Mouse (Mus musculus) testis, adult 2 months (tissue): ENCODE results near the gene Akap10. TPM values are rescaled to one million over a fixed set of nuclear protein-coding genes. Genes with fewer than 3 reads are reported as not detected.
"Not testable (repeated sequence)": the region's sequence is repeated elsewhere in the genome, so short reads cannot be mapped to it uniquely, and the experiment has no call there.

ENCODE experiments used
- H3K27ac ChIP-seq: fragments of 200-500 bp; 2 replicates; pipeline ENCODE4 v1.5.1; 2012; ENCODE audit warnings: low read depth, low read length; ENCODE audit not compliant: control insufficient read depth, insufficient read depth
- H3K27me3 ChIP-seq: fragments of 200-500 bp; 2 replicates; pipeline ENCODE4 v1.6.1; 2012; ENCODE audit warnings: mild to moderate bottlenecking, low read length, moderate library complexity; ENCODE audit not compliant: control insufficient read depth, insufficient read depth
- H3K36me3 ChIP-seq: fragments of 200-500 bp; 2 replicates; pipeline ENCODE4 v1.6.1; 2012; ENCODE audit warnings: mild to moderate bottlenecking, low read length; ENCODE audit not compliant: control insufficient read depth, insufficient read depth
- H3K4me1 ChIP-seq: fragments of 200-500 bp; 2 replicates; pipeline ENCODE4 v1.6.1; 2012; ENCODE audit warnings: low read length; ENCODE audit not compliant: control insufficient read depth, insufficient read depth
- H3K4me3 ChIP-seq: fragments of 200-500 bp; 2 replicates; pipeline ENCODE4 v1.5.1; 2012; ENCODE audit warnings: low read depth, mild to moderate bottlenecking, low read length, moderate library complexity, mixed read lengths; ENCODE audit not compliant: control insufficient read depth
- CTCF ChIP-seq: fragments of 200-500 bp; IDR thresholded peaks from 2 replicates; pipeline ENCODE4 v1.5.1; 2012; ENCODE audit warnings: low read depth, mild to moderate bottlenecking, inconsistent platforms, low read length, moderate library complexity; ENCODE audit not compliant: control insufficient read depth, insufficient read depth, insufficient replicate concordance
- POLR2A ChIP-seq: fragments of 200-500 bp; IDR thresholded peaks from 2 replicates; pipeline ENCODE4 v1.6.1; 2012; ENCODE audit warnings: low read depth, mild to moderate bottlenecking, inconsistent platforms, low read length, moderate library complexity; ENCODE audit not compliant: control insufficient read depth
- polyA plus RNA-seq: library from polyadenylated mRNA; depleted of rRNA; stranded (reverse); fragments of >200 nt; gene quantifications from 2 replicates; pipeline ENCODE4 v1.2.3, GENCODE M21; 2012; rRNA removed

The Akap10 gene
- polyA plus RNA-seq, 1 experiment = 21.5 TPM

GRCm38 (mm10) chr11:61853659-61854058, 76.4 kb downstream of the Akap10 start:
- H3K27ac ChIP-seq = peak overlapping the region; percentile 93
- H3K4me3 ChIP-seq = peak overlapping the region; percentile 98
- H3K36me3 ChIP-seq = no peaks in the 10 kb centered on the region
- H3K4me1 ChIP-seq = peaks cover 6% of the 10 kb centered on the region; the same call in 1 of the 2 replicates
- H3K27me3 ChIP-seq = no peaks in the 10 kb centered on the region
- TF ChIP-seq CTCF (no peak), POLR2A (no peak)

- Histone ChIP-seq H3K27me3 (no peaks in the 10 kb centered on the region), H3K4me1 (peaks cover 6% of the 10 kb centered on the region; the same call in 1 of the 2 replicates), H3K27ac (no peak overlapping the region), H3K4me3 (no peak overlapping the region), H3K36me3 (no peaks in the 10 kb centered on the region; the same call in 1 of the 2 replicates)
- no peak for TF ChIP-seq POLR2A
- no peak for TF ChIP-seq CTCF
Observed at GRCm38 (mm10) chr11:61852916-61853315, 77.1 kb downstream of the Akap10 start.

DNA sequence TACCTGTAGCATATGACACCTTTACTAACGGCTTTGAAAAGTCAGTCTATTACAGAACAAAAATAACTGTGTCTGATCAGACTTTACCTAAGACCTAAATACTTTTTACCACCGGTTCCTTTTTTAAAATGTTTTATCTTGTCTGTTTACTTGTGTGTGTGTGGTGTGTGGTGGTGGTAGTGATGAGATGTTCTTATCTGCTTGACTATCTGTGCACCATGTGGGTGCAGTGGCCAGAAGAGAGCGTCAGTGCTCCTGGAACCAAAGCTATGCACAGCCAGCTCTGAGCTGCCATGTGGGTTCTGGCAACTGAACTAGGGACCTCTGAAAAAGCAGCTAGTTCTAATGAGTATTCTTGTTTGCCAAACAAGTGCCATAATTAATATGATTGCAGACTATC, 78.9 kb downstream of the Akap10 start:
- H3K4me1 ChIP-seq = peaks cover 6% of the 10 kb centered on the region; the same call in 1 of the 2 replicates
- no peaks in the 10 kb centered on the region for H3K27me3 ChIP-seq
- H3K27ac ChIP-seq = no peak overlapping the region
- H3K36me3 ChIP-seq = no peaks in the 10 kb centered on the region; the same call in 1 of the 2 replicates
- no peak overlapping the region for H3K4me3 ChIP-seq
- TF ChIP-seq POLR2A = no peak
- TF ChIP-seq CTCF = no peak

GRCm38 (mm10) chr11:61840663-61841062, 89.4 kb downstream of the Akap10 start:
- H3K27me3 ChIP-seq, H3K27ac ChIP-seq, H3K36me3 ChIP-seq, H3K4me1 ChIP-seq, H3K4me3 ChIP-seq: not testable (repeated sequence)

DNA sequence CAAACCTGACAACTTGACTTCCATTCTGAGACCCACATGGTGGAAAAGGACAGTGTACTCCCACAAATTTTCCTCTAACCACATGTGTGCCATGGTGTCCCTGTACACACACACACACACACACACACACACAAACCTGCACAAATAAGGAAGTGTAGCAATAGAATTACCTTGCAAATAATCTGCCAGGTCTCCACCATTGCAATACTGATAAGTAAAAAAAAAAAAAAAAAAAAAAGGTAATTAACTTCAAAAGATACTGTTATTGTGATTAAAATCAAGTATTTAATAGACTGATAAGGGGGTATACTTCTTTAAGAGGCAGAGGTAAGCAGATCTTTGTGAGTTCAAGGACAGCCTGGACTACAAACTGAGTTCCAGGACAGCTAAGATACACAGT, 90.1 kb downstream of the Akap10 start:
- no peak for TF ChIP-seq CTCF
- H3K36me3 ChIP-seq = no peaks in the 10 kb centered on the region; the same call in 1 of the 2 replicates
- H3K27me3 ChIP-seq = no peaks in the 10 kb centered on the region

DNA sequence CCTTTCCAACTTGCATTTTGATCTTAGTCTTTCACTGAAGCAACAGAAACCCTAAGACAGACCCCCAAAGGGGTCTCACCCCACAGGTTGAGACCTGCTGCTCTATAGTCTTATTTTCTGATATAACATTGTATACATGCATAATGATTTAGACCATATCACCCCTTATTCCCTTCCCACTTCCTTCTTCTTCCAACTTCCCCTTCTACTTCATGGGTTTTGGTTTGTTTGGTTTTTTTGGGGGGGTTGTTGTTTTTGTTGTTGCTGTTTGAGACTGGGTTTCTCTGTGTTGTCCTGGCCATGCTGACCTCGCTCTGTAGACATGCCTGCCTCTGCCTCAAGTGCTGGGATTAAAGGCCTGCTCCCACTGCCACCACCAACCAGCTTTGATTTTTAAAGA, 90.9 kb downstream of the Akap10 start:
- Histone ChIP-seq H3K4me1 (no peaks in the 10 kb centered on the region), H3K4me3 (no peak overlapping the region), H3K27me3 (no peaks in the 10 kb centered on the region), H3K27ac (no peak overlapping the region), H3K36me3 (no peaks in the 10 kb centered on the region; the same call in 1 of the 2 replicates)
- TF ChIP-seq POLR2A (no peak), CTCF (no peak)

More for the DNA sequence above, 90.1 kb downstream of the Akap10 start:
- no peaks in the 10 kb centered on the region for H3K4me1 ChIP-seq
- no peak overlapping the region for H3K4me3 ChIP-seq
- no peak overlapping the region for H3K27ac ChIP-seq

Other genes with a start within 250 kb of the Akap10 start
- 1.1 and 1.3 TPM in 2 replicates for gene Fam83g, start 246.2 kb downstream of the Akap10 start, polyA plus RNA-seq
- 0.27 and 0.31 TPM in 2 replicates for gene Slc5a10, start 209.4 kb downstream of the Akap10 start, polyA plus RNA-seq
- 14.6 and 16.8 TPM in 2 replicates for gene Prpsap2, start 168.2 kb downstream of the Akap10 start, polyA plus RNA-seq
- 171 and 184 TPM in 2 replicates for gene Ulk2, start 75.2 kb downstream of the Akap10 start, polyA plus RNA-seq
- 9.6 and 10.0 TPM in 2 replicates for gene Specc1, start 26.5 kb upstream of the Akap10 start, polyA plus RNA-seq